Mouse (Mus musculus) urinary bladder, postnatal 14 days (tissue): ENCODE data around the gene Gsta4.
A peak's percentile ranks its signal among the peaks of the same experiment; 100 is the strongest.
"Not testable (repeated sequence)": the region's sequence is repeated elsewhere in the genome, so short reads cannot be mapped to it uniquely, and the experiment has no call there.

Source experiments
- DNase-seq: peaks from one replicate; pipeline ENCODE4 v3.0.0; 2021; ENCODE audit warnings: low spot score

The Gsta4 gene

GRCm38 (mm10) chr9:78233121-78233695, 50.6 kb downstream of the Gsta4 start:
- DNase-seq: not testable (repeated sequence)

- DNase-seq: peak; percentile 3
Observed at GRCm38 (mm10) chr9:78255683-78256470, 73.3 kb downstream of the Gsta4 start.

GRCm38 (mm10) chr9:78256914-78257313, 74.3 kb downstream of the Gsta4 start, which contains the start of gene Gm3776:
Gene Gm3776 (plus strand): TSS chr9:78257129.
- not testable (repeated sequence) for DNase-seq
